ENCODE assay signal across 24 mouse cellular contexts in genomic region chr3:86275651-86276050, GRCm38 (mm10).
"Had no signal": no experiment of that assay in that cellular context is flagged by ENCODE, and none has a peak within 500 bp of the region (broad histone marks: within the 10 kb centered on the region; RNA-seq: fewer than 3 reads in every experiment).

No protein-coding gene starts in this region.

- H3K9me3 ChIP-seq: heart, embryonic 15.5 days; hindbrain, embryonic 13.5 days; hindbrain, embryonic 15.5 days; limb, embryonic 10.5 days; limb, embryonic 12.5 days; liver, embryonic 13.5 days; liver, embryonic 15.5 days had no signal

- H3K4me3 ChIP-seq: gastrocnemius, adult 2 months; heart, embryonic 13.5 days; heart, embryonic 15.5 days; hindbrain, embryonic 13.5 days; hindbrain, embryonic 15.5 days; layer of hippocampus, adult 2 months; left cerebral cortex, adult 2 months; limb, embryonic 10.5 days; limb, embryonic 12.5 days; liver, embryonic 13.5 days; liver, embryonic 15.5 days had no signal

- H3K27ac ChIP-seq: gastrocnemius, adult 2 months; heart, embryonic 13.5 days; heart, embryonic 15.5 days; hindbrain, embryonic 13.5 days; hindbrain, embryonic 15.5 days; hindbrain, postnatal 0 days; layer of hippocampus, adult 2 months; left cerebral cortex, adult 2 months; limb, embryonic 10.5 days; limb, embryonic 12.5 days; liver, embryonic 13.5 days; liver, embryonic 15.5 days had no signal

- H3K27me3 ChIP-seq: heart, embryonic 13.5 days; heart, embryonic 15.5 days; hindbrain, embryonic 13.5 days; hindbrain, embryonic 15.5 days; limb, embryonic 12.5 days; liver, embryonic 13.5 days; liver, embryonic 15.5 days had no signal

- H3K9ac ChIP-seq: heart, embryonic 13.5 days; heart, embryonic 15.5 days; hindbrain, embryonic 13.5 days; hindbrain, embryonic 15.5 days; limb, embryonic 12.5 days; liver, embryonic 13.5 days; liver, embryonic 15.5 days had no signal

- ATAC-seq: hindbrain, postnatal 0 days; intestine, embryonic 16.5 days had no signal

- H3K36me3 ChIP-seq: heart, embryonic 13.5 days; heart, embryonic 15.5 days; hindbrain, embryonic 13.5 days; hindbrain, embryonic 15.5 days; limb, embryonic 10.5 days; limb, embryonic 12.5 days; liver, embryonic 13.5 days; liver, embryonic 15.5 days had no signal

- H3K4me1 ChIP-seq: heart, embryonic 13.5 days; heart, embryonic 15.5 days; hindbrain, embryonic 13.5 days; hindbrain, embryonic 15.5 days; limb, embryonic 12.5 days; liver, embryonic 13.5 days; liver, embryonic 15.5 days had no signal

- DNase-seq: gastrocnemius, adult 2 months; gastrocnemius, postnatal 10 days; gastrocnemius, postnatal 25 days; heart, adult 18-20 months; heart, postnatal 14 days; heart, postnatal 36 days; kidney, adult 11 months; kidney, adult 8-10 months; kidney, postnatal 10 days; kidney, postnatal 25 days; kidney, postnatal 4 days; liver; liver, embryonic 13.5 days had no signal
